Mouse (Mus musculus) spleen, adult 2 months (tissue): ENCODE results near the gene Tnfaip8l2.

Experiments used
- CTCF ChIP-seq: fragments of 200-500 bp; IDR thresholded peaks from 2 replicates; pipeline ENCODE4 v1.5.1; 2011; ENCODE audit warnings: mild to moderate bottlenecking, inconsistent platforms; ENCODE audit not compliant: insufficient read depth, insufficient read length, insufficient replicate concordance; ENCODE audit errors: extremely low read depth
- POLR2A ChIP-seq: fragments of 200-500 bp; IDR thresholded peaks from 2 replicates; pipeline ENCODE4 v1.6.1; 2011; ENCODE audit warnings: low read depth, low read length, inconsistent platforms

DNA sequence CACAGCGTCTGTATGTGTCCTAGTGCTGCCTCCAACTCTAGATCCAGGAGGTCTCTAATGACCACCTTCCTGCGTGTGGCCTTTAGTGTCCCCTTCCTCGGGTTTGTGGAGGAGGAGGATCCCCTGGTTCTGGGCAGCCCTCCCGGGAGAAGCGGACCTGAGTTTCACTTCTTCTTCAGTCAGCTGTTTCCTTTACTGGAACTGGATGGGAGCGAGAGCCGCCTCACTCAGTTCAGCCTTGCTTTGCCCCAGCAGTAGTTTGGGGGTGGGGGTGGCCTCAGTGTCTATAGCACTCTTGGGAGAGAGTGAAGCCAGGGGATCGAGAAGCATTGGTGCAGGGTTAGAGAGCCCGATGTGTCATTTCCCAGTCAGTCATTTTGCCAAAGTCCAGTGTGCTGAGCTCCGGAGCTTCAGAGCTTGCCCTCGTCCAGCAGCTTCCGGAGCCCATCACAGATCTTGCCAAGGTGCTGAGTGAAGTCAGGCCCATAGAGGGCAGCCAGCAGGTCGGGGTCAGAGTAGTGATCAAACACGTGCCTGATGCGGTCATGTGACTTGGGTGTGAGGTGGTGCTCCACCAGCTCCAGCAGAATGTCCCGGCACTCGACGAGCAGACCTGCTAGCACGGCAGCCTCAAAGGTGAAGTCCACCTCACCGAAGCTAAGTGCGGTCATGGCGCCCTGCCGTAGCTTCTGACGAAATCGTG, 2.4 kb downstream of the Tnfaip8l2 start:
- TF ChIP-seq CTCF = no peak
- TF ChIP-seq POLR2A = no peak
